ENCODE assay signal across 24 mouse cellular contexts in genomic region chr7:47473904-47474303, GRCm38 (mm10). TPM values are rescaled to one million over a fixed set of nuclear protein-coding genes. Genes with fewer than 3 reads are reported as not detected.
DNase-seq lines count a peak whose midpoint lies in the region; ATAC-seq and TF ChIP-seq lines count a peak whose summit lies in the region.
"Not testable (repeated sequence)": the region's sequence is repeated elsewhere in the genome, so short reads cannot be mapped to it uniquely, and the experiment has no call there.
"Had no signal": no experiment of that assay in that cellular context is flagged by ENCODE, and none has a peak within 500 bp of the region (broad histone marks: within the 10 kb centered on the region; RNA-seq: fewer than 3 reads in every experiment).

No protein-coding gene starts in this region.

- not testable (repeated sequence) for H3K27me3 ChIP-seq in stomach, postnatal 0 days (ENCODE audit: control insufficient read depth, insufficient read depth, low read length)

- not testable (repeated sequence) for TF ChIP-seq EP300 in stomach, postnatal 0 days (optimal IDR thresholded peaks at IDR 0.05)

- H3K9me3 ChIP-seq in stomach, postnatal 0 days (ENCODE audit: control insufficient read depth, low read length), result not testable (repeated sequence)

- H3K9ac ChIP-seq in stomach, postnatal 0 days (ENCODE audit: low read length), result not testable (repeated sequence)

- DNase-seq in ES-CJ7 (ENCODE audit: low read depth, low spot score), result peak; percentile 19
- not testable (repeated sequence) for DNase-seq in stomach, postnatal 0 days (ENCODE audit: low spot score)

- H3K4me3 ChIP-seq in stomach, postnatal 0 days (ENCODE audit: low read depth, low read length), result not testable (repeated sequence)

- H3K4me2 ChIP-seq in stomach, postnatal 0 days (replicated peaks; ENCODE audit: low read depth), result not testable (repeated sequence)

- peak; percentile 18; the same call in 1 of the 2 replicates for TF ChIP-seq CTCF in stomach, postnatal 0 days (IDR thresholded peaks at IDR 0.05; ENCODE audit: low read depth)

- 16% methylated on average over 1 of the region's 3 CpGs for WGBS in stomach, postnatal 0 days

- not testable (repeated sequence) for H3K27ac ChIP-seq in stomach, postnatal 0 days (replicated peaks)

- ATAC-seq in common myeloid progenitor, adult 5-6 weeks (replicated peaks; ENCODE audit: low read depth, poor library complexity, severe bottlenecking), result 0 out of 2 replicates have a peak, but pooled peaks have one; percentile 39
- peak; percentile 42 to 49; a peak in 2 of 4 replicates for ATAC-seq in hematopoietic stem cell, adult 5-6 weeks (replicated peaks in 1 of 2; ENCODE audit: insufficient read depth in 1 of 2, low FRiP score in 2 of 2, low TSS enrichment in 1 of 2, low read depth in 1 of 2, poor library complexity in 2 of 2, severe bottlenecking in 2 of 2)
- peak; percentile 78 for ATAC-seq in megakaryocyte, adult 5-6 weeks (ENCODE audit: poor library complexity, severe bottlenecking)
- ATAC-seq in megakaryocyte-erythroid progenitor cell, adult 5-6 weeks (replicated peaks; ENCODE audit: low FRiP score, low TSS enrichment, poor library complexity, severe bottlenecking), result peak; percentile 67; the same call in 1 of the 2 replicates
- ATAC-seq in stomach, postnatal 0 days (ENCODE audit: low FRiP score, low TSS enrichment), result not testable (repeated sequence)

- not testable (repeated sequence) for H3K4me1 ChIP-seq in stomach, postnatal 0 days (replicated peaks; ENCODE audit: control insufficient read depth, insufficient read depth)

- H3K36me3 ChIP-seq in stomach, postnatal 0 days (ENCODE audit: control insufficient read depth, insufficient read depth, low read length), result not testable (repeated sequence)

RNA-seq across cellular contexts. Expression of gene Mrgpra2a, which starts 22.0 kb away (rescaled TPM):
- total RNA-seq in common myeloid progenitor, adult 5-6 weeks (2017), result not detected in 2 replicates
- 3.7 TPM in 1 of 2 replicates, not detected in the other for total RNA-seq in hematopoietic stem cell, adult 5-6 weeks (2017)
- total RNA-seq in megakaryocyte, adult 5-6 weeks (2015), result 12.7 and 21.4 TPM in 2 replicates
- 2.0 TPM in 1 of 2 replicates, not detected in the other for total RNA-seq in megakaryocyte, adult 5-6 weeks (2017)
- not detected in 2 replicates for total RNA-seq in megakaryocyte-erythroid progenitor cell, adult 5-6 weeks (2014; fragmentation: Nextera tagmentation)
- not detected in 2 replicates for total RNA-seq in megakaryocyte-erythroid progenitor cell, adult 5-6 weeks (2017)
- polyA plus RNA-seq in stomach, postnatal 0 days (2015; fragmentation: Nextera tagmentation; extraction: Ambion mirVana), result not detected in 2 replicates
- total RNA-seq: adrenal gland, adult 18-20 months; adrenal gland, adult 8-10 months; adrenal gland, postnatal 14 days; adrenal gland, postnatal 36 days; CH12.LX; ES-E14 had no signal
- polyA plus RNA-seq: activated CD4-positive, CD25-positive, alpha-beta regulatory T cell, adult 4 months; cerebellum, adult 2 months; embryonic facial prominence, embryonic 11.5 days; embryonic facial prominence, embryonic 13.5 days; embryonic facial prominence, embryonic 15.5 days; erythroblast, embryonic 14.5 days; forebrain, embryonic 10.5 days; forebrain, embryonic 12.5 days; forebrain, embryonic 14.5 days; forebrain, embryonic 16.5 days; Patski had no signal

RNA-seq across cellular contexts. Expression of gene Mrgpra2b, which starts 54.8 kb away (rescaled TPM):
- total RNA-seq in common myeloid progenitor, adult 5-6 weeks (2017), result 4.6 and 5.8 TPM in 2 replicates
- 14.8 TPM in 1 of 2 replicates, not detected in the other for total RNA-seq in hematopoietic stem cell, adult 5-6 weeks (2017)
- 94.4 and 106 TPM in 2 replicates for total RNA-seq in megakaryocyte, adult 5-6 weeks (2015)
- total RNA-seq in megakaryocyte, adult 5-6 weeks (2017), result 28.8 and 36.2 TPM in 2 replicates
- total RNA-seq in megakaryocyte-erythroid progenitor cell, adult 5-6 weeks (2014; fragmentation: Nextera tagmentation), result 2.9 TPM in 1 of 2 replicates, not detected in the other
- 0.80 and 1.4 TPM in 2 replicates for total RNA-seq in megakaryocyte-erythroid progenitor cell, adult 5-6 weeks (2017)
- polyA plus RNA-seq in stomach, postnatal 0 days (2015; fragmentation: Nextera tagmentation; extraction: Ambion mirVana), result not detected in 2 replicates
- total RNA-seq: adrenal gland, adult 18-20 months; adrenal gland, adult 8-10 months; adrenal gland, postnatal 14 days; adrenal gland, postnatal 36 days; CH12.LX; ES-E14 had no signal
- polyA plus RNA-seq: activated CD4-positive, CD25-positive, alpha-beta regulatory T cell, adult 4 months; CD4-positive, CD25-positive, alpha-beta regulatory T cell, adult 4 months; embryonic facial prominence, embryonic 11.5 days; embryonic facial prominence, embryonic 13.5 days; embryonic facial prominence, embryonic 15.5 days; erythroblast, embryonic 14.5 days; forebrain, embryonic 10.5 days; forebrain, embryonic 12.5 days; forebrain, embryonic 14.5 days; forebrain, embryonic 16.5 days; Patski had no signal
